Mouse (Mus musculus) ovary, postnatal 36 days (tissue): Measurements from ENCODE around the gene Tdrd9.
A peak's percentile ranks its signal among the peaks of the same experiment; 100 is the strongest.

Experiments used
- DNase-seq: peaks from one replicate; pipeline ENCODE4 v3.0.0; 2022; ENCODE audit warnings: low spot score, mixed read lengths

Tdrd9 gene

DNA sequence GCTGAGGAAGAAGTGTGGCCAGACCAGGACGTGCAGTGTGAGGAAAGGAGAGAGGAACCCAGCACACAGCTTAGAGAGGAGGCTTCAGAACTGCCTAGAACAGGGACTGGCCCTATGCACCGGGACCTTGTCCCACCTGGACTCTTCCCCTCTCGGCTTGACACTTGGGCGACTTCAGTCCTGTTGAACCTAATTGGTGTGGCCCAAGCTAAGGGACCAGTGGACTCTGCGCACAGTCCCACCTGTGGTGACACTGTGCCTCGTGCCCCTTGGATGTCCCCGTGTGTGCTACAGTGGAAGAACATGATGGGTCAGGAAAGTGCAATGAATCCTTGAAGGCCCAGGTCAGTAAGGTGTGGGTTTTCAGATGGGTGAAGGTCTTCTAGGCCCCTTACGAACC is 136.3 kb downstream of the Tdrd9 start:
- no peak for DNase-seq

DNA sequence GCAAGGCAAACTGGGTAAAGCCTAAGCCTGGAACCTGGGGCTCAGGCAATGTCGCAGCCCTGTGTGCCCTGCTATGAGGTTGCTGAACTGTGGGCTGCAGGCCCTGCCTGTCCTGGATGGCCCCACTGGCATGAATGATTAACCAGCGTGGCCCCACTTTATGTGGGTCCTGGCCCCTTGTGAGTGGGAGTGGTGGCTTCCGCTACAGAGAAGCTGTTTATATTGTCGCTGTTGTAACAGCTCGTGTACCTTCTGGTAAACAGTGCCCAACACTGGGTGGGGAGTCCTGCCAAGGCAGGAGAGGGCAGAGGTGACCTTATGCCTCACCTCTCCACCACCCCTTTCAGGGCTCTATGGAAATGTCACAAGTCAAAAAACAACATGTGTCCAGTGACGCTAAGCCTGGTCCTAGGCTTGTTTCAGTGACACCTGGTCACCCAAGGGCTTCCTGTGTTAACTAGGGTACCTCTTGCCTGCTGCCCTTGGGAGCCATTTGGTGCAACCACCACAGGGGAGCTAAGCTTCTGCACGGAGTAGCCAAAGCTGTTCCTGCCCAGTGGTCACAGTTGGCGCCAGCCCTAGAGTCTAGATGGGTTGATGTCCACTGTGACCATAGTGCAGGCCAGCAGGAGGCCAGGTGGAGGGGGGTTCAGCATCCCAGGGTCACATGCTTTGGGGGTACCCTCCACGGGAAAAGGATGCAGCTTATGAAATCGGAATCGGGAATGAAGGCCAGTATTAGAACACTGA is 137.5 kb downstream of the Tdrd9 start:
- no peak for DNase-seq

DNA sequence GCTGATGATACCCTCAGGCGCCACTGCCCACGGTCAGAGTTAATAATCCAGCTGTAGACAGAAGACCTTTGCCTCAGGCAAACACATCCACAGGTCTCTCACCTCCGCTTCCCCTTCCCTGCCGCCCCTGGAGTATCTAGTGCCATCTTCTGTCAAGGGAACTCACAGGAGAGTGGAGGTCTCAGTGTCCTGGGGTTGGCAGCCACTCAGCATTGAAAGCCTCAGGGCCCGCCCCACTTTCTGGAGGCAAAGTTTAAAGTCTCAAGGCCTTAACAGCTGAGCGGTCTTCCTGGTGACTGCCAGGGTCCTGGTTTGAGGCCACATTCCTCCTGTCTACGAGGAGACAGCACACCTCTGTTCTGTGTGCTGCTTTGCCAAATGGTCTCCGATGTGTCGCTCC is 138.3 kb downstream of the Tdrd9 start:
- DNase-seq = no peak

DNA sequence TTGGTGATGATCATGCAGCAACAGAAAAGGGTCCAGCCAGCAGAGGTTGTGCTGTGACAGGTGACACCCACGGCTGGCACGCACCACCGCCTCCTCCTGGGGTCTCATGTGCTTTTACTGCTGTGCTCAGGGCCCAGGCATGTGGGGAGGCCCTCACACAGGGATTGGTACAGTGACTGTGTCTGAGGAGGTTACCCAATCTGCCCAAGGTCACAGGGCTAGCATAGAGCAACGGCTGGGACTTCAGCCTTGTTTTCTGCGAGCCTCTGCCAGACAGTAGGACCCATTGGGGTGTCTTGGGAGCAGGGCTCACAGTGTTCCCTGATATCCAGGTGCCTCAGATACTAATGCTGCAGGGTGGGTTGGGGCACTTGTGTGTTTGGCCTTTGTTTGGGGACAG is 140.0 kb downstream of the Tdrd9 start:
- DNase-seq = no peak

DNA sequence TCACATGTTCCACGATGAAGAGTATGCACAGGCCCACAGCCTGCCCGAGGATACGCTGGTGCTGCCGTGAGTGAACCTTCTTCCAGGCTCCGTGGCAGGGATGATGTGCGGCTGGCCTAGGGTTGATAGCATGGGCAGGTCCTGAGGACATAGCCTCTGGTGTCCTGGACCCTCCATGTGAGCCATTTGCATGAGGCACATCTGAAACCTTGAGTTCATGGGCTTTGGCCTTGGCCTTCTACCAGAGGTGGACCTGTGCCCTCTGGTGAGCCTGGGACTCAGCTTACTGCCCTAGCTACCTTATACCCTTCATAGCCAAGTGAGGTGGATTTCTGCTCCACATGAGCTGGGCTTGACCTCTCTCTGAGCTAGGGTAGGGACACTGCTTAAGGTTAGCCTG is 140.9 kb downstream of the Tdrd9 start:
- DNase-seq = no peak

DNA sequence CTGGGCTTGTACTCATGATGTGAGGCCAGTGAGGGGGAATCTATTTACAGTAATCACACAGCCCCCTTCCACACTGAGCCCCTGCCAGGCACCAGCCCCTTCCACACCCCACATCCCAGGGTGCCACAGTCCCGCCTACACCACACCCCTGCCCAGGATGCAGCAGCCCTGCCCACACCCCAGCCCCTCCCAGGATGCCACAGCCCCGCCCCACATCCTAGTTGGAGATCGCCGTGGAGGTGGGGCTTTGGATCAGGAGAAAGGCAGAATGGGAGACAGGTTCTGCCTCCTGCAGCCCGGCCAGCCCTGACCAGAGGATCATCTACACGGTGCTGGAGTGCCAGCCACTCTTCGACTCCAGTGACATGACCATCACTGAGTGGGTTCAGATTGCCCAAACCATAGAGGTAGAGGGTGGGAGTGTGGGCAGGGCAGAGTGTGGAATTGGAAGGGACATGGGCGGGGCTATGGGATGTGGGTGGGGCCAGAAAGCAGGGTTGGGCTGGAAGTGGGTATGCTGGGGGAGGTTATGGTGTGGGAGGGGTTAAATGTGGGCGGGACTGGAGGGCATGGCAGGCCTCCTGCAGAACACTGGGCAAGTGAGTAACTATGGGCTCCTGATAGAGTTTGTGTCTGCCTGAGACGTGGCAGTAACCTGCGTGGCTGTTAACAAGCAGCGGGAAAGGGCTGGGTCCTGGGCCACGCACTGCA is 141.5 kb downstream of the Tdrd9 start:
- DNase-seq = no peak

DNA sequence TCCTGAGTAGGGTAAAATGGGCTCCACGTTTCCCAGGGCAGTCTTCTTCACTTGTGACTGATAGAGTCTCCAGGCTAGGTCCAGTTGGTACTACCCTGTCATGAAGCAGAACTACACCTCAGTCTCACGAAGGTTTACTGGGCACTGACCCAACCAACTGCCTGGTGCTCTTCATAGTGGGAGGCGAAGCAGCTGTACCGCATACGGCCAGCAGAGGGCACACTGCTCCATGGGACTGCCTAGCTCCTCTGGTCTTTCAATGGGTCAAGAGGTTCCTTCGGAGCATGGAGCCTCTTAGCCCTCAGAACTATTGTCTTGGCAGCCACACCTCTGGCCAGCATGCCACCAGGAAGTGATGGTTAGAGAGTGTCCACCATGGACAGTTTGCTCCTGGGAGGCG is 142.4 kb downstream of the Tdrd9 start:
- DNase-seq = peak; percentile 82

DNA sequence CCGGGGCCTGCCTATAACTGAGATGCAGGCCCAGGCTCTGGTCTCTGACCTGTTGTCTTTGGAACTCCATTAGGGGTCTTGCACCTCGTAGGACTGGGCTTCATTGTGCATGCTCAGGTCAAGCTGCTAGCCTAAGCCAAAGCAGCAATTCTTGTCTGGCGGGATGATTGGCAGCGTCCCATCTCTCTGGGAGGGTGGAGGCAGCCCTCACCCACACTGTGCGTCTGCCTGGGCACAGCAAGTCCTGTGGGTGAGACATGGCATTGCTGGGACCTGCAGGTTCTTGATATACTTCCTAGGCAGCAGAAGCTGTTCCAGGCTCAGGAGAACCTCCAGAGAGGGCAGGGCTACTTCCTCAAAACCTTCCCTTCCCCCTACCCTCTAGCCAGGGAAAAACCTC is 145.6 kb downstream of the Tdrd9 start:
- no peak for DNase-seq

DNA sequence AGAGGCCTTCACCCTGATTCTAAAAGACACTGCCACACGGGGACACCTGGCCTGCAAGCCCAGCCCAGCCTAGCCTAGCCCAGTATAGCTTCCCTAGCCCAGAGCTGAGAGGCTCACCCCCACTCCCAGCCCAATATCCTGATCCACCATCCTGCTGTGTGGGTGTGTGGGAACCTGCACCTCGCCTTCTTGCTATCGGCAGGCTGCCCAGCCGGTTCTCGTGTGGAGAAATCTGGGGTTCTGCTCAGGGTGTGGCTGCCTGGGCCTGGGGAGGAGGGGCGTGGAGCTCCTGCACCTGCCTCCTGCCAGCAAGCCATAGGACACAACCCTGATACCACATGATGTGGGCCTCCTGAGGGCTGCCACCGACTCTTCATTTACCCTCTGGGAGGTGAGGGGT is 146.3 kb downstream of the Tdrd9 start:
- DNase-seq = no peak
